Mouse (Mus musculus) ES-Bruce4 (cell line): ENCODE results near the gene Jag2. TPM values are rescaled to one million over a fixed set of nuclear protein-coding genes. Genes with fewer than 3 reads are reported as not detected.

ENCODE experiments used
- H3K27ac ChIP-seq: 2 replicates; pipeline ENCODE4 v1.5.1; 2012; ENCODE audit warnings: low read length, inconsistent platforms; ENCODE audit not compliant: insufficient read depth
- H3K27me3 ChIP-seq: 2 replicates; pipeline ENCODE4 v1.6.1; 2012; ENCODE audit warnings: mild to moderate bottlenecking, low read length, inconsistent platforms; ENCODE audit not compliant: control insufficient read depth, poor library complexity, insufficient read depth, severe bottlenecking
- H3K36me3 ChIP-seq: 2 replicates; pipeline ENCODE4 v1.6.1; 2012; ENCODE audit warnings: inconsistent platforms, mild to moderate bottlenecking, low read length, moderate library complexity; ENCODE audit not compliant: control insufficient read depth, poor library complexity, insufficient read depth, severe bottlenecking
- H3K4me1 ChIP-seq: one replicate; pipeline ENCODE4 v1.8.1; 2011; ENCODE audit warnings: low read length; ENCODE audit not compliant: control insufficient read depth, insufficient read depth
- H3K4me3 ChIP-seq: 2 replicates; pipeline ENCODE4 v1.5.1; 2011; ENCODE audit warnings: low read depth, mild to moderate bottlenecking, low read length
- H3K9ac ChIP-seq: 2 replicates; pipeline ENCODE4 v1.6.1; 2012; ENCODE audit warnings: low read depth, mild to moderate bottlenecking, inconsistent platforms; ENCODE audit not compliant: poor library complexity, severe bottlenecking
- H3K9me3 ChIP-seq: replicated peaks from 2 replicates; pipeline ENCODE4 v1.6.1; 2012; ENCODE audit warnings: mild to moderate bottlenecking, low read length, inconsistent platforms; ENCODE audit not compliant: control insufficient read depth, poor library complexity, insufficient read depth, severe bottlenecking
- CTCF ChIP-seq: IDR thresholded peaks from one replicate; pipeline ENCODE4 v1.8.1; 2011; ENCODE audit warnings: low read depth, low read length
- EP300 ChIP-seq: IDR thresholded peaks from 2 replicates; pipeline ENCODE4 v1.6.1; 2011; ENCODE audit warnings: low read depth, low read length; ENCODE audit not compliant: insufficient read depth
- POLR2A ChIP-seq: IDR thresholded peaks from one replicate; pipeline ENCODE4 v1.8.1; 2011; ENCODE audit warnings: low read length; ENCODE audit not compliant: insufficient read depth
- polyA plus RNA-seq: library from polyadenylated mRNA; stranded (reverse); fragments of >200 nt; gene quantifications from 2 replicates; pipeline ENCODE4 v1.2.4, GENCODE M21; 2011; ENCODE audit warnings: low read depth; ENCODE audit not compliant: missing spikeins, insufficient read depth, insufficient read length

Jag2 gene
- polyA plus RNA-seq, 1 experiment, result 47.6 TPM

- no peaks in the 10 kb centered on the region for H3K9me3 ChIP-seq
- no peak overlapping the region for H3K4me3 ChIP-seq
- H3K9ac ChIP-seq, result no peak overlapping the region
- TF ChIP-seq EP300, result no peak
- peak; percentile 48 for TF ChIP-seq CTCF
- no peaks in the 10 kb centered on the region for H3K27me3 ChIP-seq
- no peaks in the 10 kb centered on the region for H3K36me3 ChIP-seq
- no peak overlapping the region for H3K27ac ChIP-seq
- no peaks in the 10 kb centered on the region for H3K4me1 ChIP-seq
These were observed 9.4 kb upstream of the Jag2 start for GRCm38 (mm10) chr12:112938873-112939565.

GRCm38 (mm10) chr12:112938366-112938765, 8.8 kb upstream of the Jag2 start:
- Histone ChIP-seq H3K36me3 (no peaks in the 10 kb centered on the region), H3K4me3 (no peak overlapping the region), H3K4me1 (no peaks in the 10 kb centered on the region), H3K27ac (no peak overlapping the region), H3K27me3 (no peaks in the 10 kb centered on the region), H3K9me3 (no peaks in the 10 kb centered on the region), H3K9ac (no peak overlapping the region)
- TF ChIP-seq CTCF, result no peak
- TF ChIP-seq POLR2A, result no peak
- no peak for TF ChIP-seq EP300

GRCm38 (mm10) chr12:112937906-112938305, 8.3 kb upstream of the Jag2 start:
- Histone ChIP-seq H3K36me3 (no peaks in the 10 kb centered on the region), H3K4me3 (no peak overlapping the region), H3K27me3 (no peaks in the 10 kb centered on the region), H3K4me1 (peaks cover 3% of the 10 kb centered on the region), H3K9ac (no peak overlapping the region), H3K9me3 (no peaks in the 10 kb centered on the region), H3K27ac (no peak overlapping the region)
- TF ChIP-seq POLR2A (no peak), CTCF (no peak), EP300 (no peak)

GRCm38 (mm10) chr12:112932647-112933046, 3.1 kb upstream of the Jag2 start:
- H3K9me3 ChIP-seq, result no peaks in the 10 kb centered on the region
- H3K4me3 ChIP-seq, result no peak overlapping the region
- H3K27ac ChIP-seq, result no peak overlapping the region
- TF ChIP-seq EP300 (no peak), POLR2A (no peak), CTCF (no peak)
- H3K9ac ChIP-seq, result no peak overlapping the region
- no peaks in the 10 kb centered on the region for H3K36me3 ChIP-seq
- no peaks in the 10 kb centered on the region for H3K27me3 ChIP-seq
- H3K4me1 ChIP-seq, result peaks cover 4% of the 10 kb centered on the region

GRCm38 (mm10) chr12:112928401-112929241, 955 bp downstream of the Jag2 start:
- no peaks in the 10 kb centered on the region for H3K36me3 ChIP-seq
- peak overlapping the region; percentile 75 for H3K4me3 ChIP-seq
- no peaks in the 10 kb centered on the region for H3K27me3 ChIP-seq
- no peak for TF ChIP-seq CTCF
- no peak for TF ChIP-seq POLR2A
- H3K9me3 ChIP-seq, result no peaks in the 10 kb centered on the region
- H3K27ac ChIP-seq, result no peak overlapping the region
- peak overlapping the region; percentile 87 for H3K9ac ChIP-seq
- H3K4me1 ChIP-seq, result peaks cover 4% of the 10 kb centered on the region

GRCm38 (mm10) chr12:112927265-112927664, 2.3 kb downstream of the Jag2 start:
- no peaks in the 10 kb centered on the region for H3K9me3 ChIP-seq
- H3K27ac ChIP-seq, result no peak overlapping the region
- TF ChIP-seq POLR2A, result no peak
- TF ChIP-seq CTCF, result no peak
- TF ChIP-seq EP300, result no peak
- no peaks in the 10 kb centered on the region for H3K27me3 ChIP-seq
- H3K9ac ChIP-seq, result no peak overlapping the region
- H3K4me1 ChIP-seq, result no peaks in the 10 kb centered on the region
- no peak overlapping the region for H3K4me3 ChIP-seq
- no peaks in the 10 kb centered on the region for H3K36me3 ChIP-seq
